Mouse (Mus musculus) midbrain, embryonic 11.5 days (tissue): ENCODE results near the gene Trio. TPM values are rescaled to one million over a fixed set of nuclear protein-coding genes. Genes with fewer than 3 reads are reported as not detected.

Experiments used
- ATAC-seq: fragments of 200-750 bp; cut with Nextera tagmentation; 2 replicates; pipeline ENCODE4 v1.8.0; 2017; ENCODE audit warnings: moderate TSS enrichment, moderate library complexity; ENCODE audit not compliant: low FRiP score
- DNase-seq: peaks from one replicate; pipeline ENCODE4 v3.0.0; 2015; ENCODE audit warnings: low spot score; ENCODE audit errors: missing footprints
- H3K27ac ChIP-seq: fragments of 300-500 bp; sonication (generic); 2 replicates; pipeline ENCODE4 v1.5.1; 2014; ENCODE audit warnings: low read depth, low read length
- H3K27me3 ChIP-seq: fragments of 300-500 bp; sonication (generic); 2 replicates; pipeline ENCODE4 v1.6.1; 2014; ENCODE audit warnings: mild to moderate bottlenecking, low read length, moderate library complexity, mixed read lengths; ENCODE audit not compliant: control insufficient read depth, insufficient read depth
- H3K36me3 ChIP-seq: fragments of 300-500 bp; sonication (generic); 2 replicates; pipeline ENCODE4 v1.6.1; 2014; ENCODE audit warnings: mild to moderate bottlenecking, low read length, moderate library complexity, mixed read lengths; ENCODE audit not compliant: control insufficient read depth, insufficient read depth
- H3K4me1 ChIP-seq: fragments of 300-500 bp; sonication (generic); 2 replicates; pipeline ENCODE4 v1.6.1; 2014; ENCODE audit warnings: low read length; ENCODE audit not compliant: control insufficient read depth, insufficient read depth
- H3K4me2 ChIP-seq: fragments of 300-500 bp; sonication (generic); 2 replicates; pipeline ENCODE4 v1.6.1; 2014; ENCODE audit warnings: mild to moderate bottlenecking, moderate library complexity
- H3K4me3 ChIP-seq: fragments of 300-500 bp; sonication (generic); 2 replicates; pipeline ENCODE4 v1.5.1; 2014; ENCODE audit warnings: low read depth, low read length
- H3K9ac ChIP-seq: fragments of 300-500 bp; sonication (generic); 2 replicates; pipeline ENCODE4 v1.6.1; 2014; ENCODE audit warnings: low read length
- H3K9me3 ChIP-seq: fragments of 300-500 bp; sonication (generic); 2 replicates; pipeline ENCODE4 v1.6.1; 2016; ENCODE audit warnings: low read length; ENCODE audit not compliant: control insufficient read depth
- WGBS: fragments of 180-500 bp; shearing (Covaris S2); extraction: QIAGEN DNeasy Blood & Tissue Kit; methylation state at CpG from one replicate; pipeline ENCODE4 v1.1.7; 2014; 5-methylcytosine and 5-hydroxymethylcytosine counted together
- polyA plus RNA-seq: library from polyadenylated mRNA; unstranded; fragments of >200 nt; fragmentation: Nextera tagmentation; extraction: Ambion mirVana; gene quantifications from 2 replicates; pipeline ENCODE4 v1.2.1, GENCODE M21; 2014

Gene Trio
- polyA plus RNA-seq, 1 experiment from 2014 or later, result 32.5 TPM

DNA sequence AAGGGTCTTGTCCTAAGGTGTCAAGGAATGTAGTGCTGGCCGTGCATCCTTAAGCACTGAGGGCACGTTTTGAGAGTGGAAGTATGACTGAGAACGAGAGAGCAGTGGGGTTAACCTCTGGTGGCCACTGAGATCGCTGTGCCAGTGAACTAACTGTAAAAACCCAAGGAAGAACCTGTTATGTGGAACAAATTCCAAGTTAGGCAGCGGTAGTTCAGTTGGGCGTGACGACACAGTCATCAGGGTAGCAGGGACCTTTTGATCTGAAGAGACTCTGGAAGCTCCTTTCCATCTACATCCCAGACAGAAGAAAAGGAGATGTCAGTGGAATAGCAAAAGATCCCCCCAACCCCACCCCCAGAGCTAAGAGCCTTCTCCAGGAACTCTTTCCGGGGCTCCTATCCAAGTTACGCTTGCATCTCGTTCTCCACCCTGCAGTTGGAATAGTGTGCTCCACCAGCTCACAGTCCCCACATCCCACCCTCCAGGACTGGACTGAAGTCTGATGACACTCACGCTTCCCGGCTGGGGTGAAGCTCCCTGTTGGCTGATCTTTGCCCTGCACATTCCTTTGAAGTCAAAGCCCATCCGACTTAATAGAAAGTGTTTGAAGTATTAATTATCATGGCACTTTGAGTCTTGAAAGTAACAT lies 38.6 kb upstream of the Trio start:
- no peaks in the 10 kb centered on the region for H3K36me3 ChIP-seq
- no peak overlapping the region for H3K4me3 ChIP-seq
- H3K9me3 ChIP-seq, result no peaks in the 10 kb centered on the region
- peaks cover under 1% of the 10 kb centered on the region; the same call in 1 of the 2 replicates for H3K27me3 ChIP-seq
- WGBS, result 47% methylated on average over 13 of the region's 13 CpGs
- no peak overlapping the region for H3K27ac ChIP-seq
- H3K9ac ChIP-seq, result no peak overlapping the region
- ATAC-seq (no peak), DNase-seq (no peak)
- H3K4me2 ChIP-seq, result no peak overlapping the region
- 0 out of 2 replicates have a peak, but pooled peaks cover 2% of the 10 kb centered on the region for H3K4me1 ChIP-seq

DNA sequence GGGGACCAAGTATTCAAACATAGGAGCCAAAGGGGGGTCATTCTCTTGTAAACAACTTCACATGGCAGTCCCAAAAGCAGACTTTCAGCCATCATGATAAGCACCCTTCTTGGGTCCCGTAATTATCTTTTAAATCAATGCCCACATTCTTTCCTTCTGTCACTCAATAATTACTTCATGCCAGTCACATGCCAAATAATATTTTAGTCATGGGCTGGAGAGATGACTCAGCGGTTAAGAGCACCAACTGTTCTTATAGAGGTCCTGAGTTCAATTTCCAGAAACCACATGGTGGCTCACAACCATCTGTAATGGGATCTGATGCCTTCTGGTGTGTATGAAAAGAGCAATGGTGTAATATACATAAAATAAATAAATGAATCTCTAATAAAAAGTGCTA lies 37.8 kb upstream of the Trio start:
- no peaks in the 10 kb centered on the region for H3K36me3 ChIP-seq
- H3K9ac ChIP-seq, result no peak overlapping the region
- H3K4me1 ChIP-seq, result 0 out of 2 replicates have a peak, but pooled peaks cover 2% of the 10 kb centered on the region
- peaks cover 4% of the 10 kb centered on the region; the same call in 1 of the 2 replicates for H3K27me3 ChIP-seq
- WGBS, result 96% methylated on average over 2 of the region's 2 CpGs
- ATAC-seq (no peak), DNase-seq (no peak)
- no peak overlapping the region for H3K4me2 ChIP-seq
- no peaks in the 10 kb centered on the region for H3K9me3 ChIP-seq
- H3K27ac ChIP-seq, result no peak overlapping the region
- no peak overlapping the region for H3K4me3 ChIP-seq

DNA sequence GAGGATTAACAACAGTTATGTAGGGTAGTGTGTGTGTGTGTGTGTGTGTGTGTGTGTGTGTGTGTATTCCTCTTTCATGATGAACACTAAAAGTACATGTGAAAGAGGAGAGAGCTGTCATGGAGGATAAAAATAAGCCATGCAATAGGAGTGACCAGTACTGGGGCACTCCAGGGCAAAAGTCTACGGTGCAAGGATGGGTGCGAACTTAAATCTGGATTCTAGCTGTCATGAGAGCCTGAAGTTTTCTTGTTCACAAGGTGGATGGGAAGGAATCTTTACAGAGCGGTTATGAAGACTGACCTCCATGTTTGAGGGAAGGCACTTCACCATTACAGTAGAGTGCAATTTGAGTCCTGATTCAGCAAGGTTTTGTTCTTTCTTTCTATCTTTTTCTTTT lies 36.4 kb upstream of the Trio start:
- DNase-seq (peak; percentile 64), ATAC-seq (no peak)
- Histone ChIP-seq H3K9ac (no peak overlapping the region), H3K36me3 (no peaks in the 10 kb centered on the region), H3K4me2 (no peak overlapping the region), H3K4me1 (peaks cover 7% of the 10 kb centered on the region; the same call in 1 of the 2 replicates), H3K27ac (no peak overlapping the region), H3K9me3 (no peaks in the 10 kb centered on the region), H3K4me3 (no peak overlapping the region), H3K27me3 (peaks cover 4% of the 10 kb centered on the region; the same call in 1 of the 2 replicates)
- WGBS, result 92% methylated on average over 3 of the region's 3 CpGs

DNA sequence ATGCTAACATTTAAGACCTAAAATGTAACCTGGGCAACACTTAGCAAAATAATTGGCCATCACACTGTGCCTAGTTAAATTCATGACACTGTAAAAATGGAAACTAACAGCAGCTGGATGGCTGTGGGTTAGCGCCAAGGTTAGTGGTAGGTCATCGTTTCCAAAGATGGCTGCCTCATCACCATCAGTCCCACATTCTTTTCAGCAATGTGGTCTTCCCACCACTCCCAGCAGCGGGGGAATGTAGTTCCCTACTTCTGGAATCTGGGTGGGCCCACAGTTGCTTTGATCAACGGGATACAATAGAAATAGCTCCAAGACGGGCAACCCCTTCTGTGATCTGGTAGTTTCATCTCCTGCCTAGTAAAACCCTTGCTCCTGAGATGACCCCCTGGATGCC lies 35.3 kb upstream of the Trio start:
- 73% methylated on average over 5 of the region's 5 CpGs for WGBS
- Histone ChIP-seq H3K4me1 (peaks cover 7% of the 10 kb centered on the region; the same call in 1 of the 2 replicates), H3K36me3 (no peaks in the 10 kb centered on the region), H3K27ac (no peak overlapping the region), H3K9ac (no peak overlapping the region), H3K4me3 (no peak overlapping the region), H3K4me2 (no peak overlapping the region), H3K9me3 (no peaks in the 10 kb centered on the region), H3K27me3 (peaks cover 8% of the 10 kb centered on the region; the same call in 1 of the 2 replicates)
- peak; percentile 80 for DNase-seq
- no peak for ATAC-seq

DNA sequence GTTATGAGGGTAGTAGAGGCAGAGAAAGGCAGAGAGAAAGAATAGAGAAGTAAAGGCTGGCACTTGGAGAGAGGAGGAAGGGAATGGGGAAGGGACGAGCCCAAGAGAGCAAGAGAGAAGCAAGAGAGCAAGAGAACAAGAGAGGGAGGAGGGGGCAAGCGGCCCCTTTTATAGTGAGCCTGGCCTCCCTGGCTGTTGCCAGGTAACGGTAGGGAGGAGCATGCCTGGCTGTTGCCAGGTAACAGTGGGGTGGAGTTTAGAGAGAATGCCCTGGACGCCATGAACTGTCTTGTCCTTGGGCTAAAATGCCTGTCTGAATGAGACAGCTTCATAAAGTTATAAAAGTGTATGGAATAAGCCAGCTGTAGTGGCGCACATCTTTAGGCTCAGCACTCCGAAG lies 34.8 kb upstream of the Trio start:
- ATAC-seq (peak; percentile 81), DNase-seq (peak; percentile 86)
- Histone ChIP-seq H3K4me2 (no peak overlapping the region), H3K27me3 (peaks cover 8% of the 10 kb centered on the region; the same call in 1 of the 2 replicates), H3K9ac (no peak overlapping the region), H3K27ac (no peak overlapping the region), H3K9me3 (no peaks in the 10 kb centered on the region), H3K4me3 (no peak overlapping the region), H3K4me1 (peaks cover 7% of the 10 kb centered on the region; the same call in 1 of the 2 replicates), H3K36me3 (no peaks in the 10 kb centered on the region)
- 27% methylated on average over 6 of the region's 6 CpGs for WGBS

DNA sequence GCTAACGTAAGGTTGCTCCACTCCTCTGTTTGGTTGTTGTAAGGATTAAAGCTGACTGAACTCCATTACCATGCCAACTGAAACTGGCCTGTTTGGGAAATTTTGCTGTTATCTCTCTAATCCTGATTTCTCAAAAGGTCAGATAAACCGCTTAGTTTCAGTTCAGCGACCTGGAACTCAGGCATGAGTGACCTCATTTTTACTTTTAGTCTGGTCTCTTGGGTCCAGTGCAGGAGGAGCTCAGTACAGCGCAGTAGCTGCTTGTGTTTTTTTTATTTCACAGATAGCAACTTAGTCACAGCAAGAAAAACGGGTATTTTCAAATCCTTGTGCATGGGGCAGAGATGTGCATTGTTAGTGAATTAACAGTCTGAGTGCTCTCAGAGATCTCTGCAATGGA lies 31.9 kb upstream of the Trio start:
- Histone ChIP-seq H3K27ac (no peak overlapping the region), H3K36me3 (no peaks in the 10 kb centered on the region), H3K4me2 (no peak overlapping the region), H3K9ac (no peak overlapping the region), H3K4me3 (no peak overlapping the region), H3K4me1 (peaks cover 5% of the 10 kb centered on the region; the same call in 1 of the 2 replicates), H3K9me3 (no peaks in the 10 kb centered on the region), H3K27me3 (peaks cover 11% of the 10 kb centered on the region)
- 13% methylated on average over 5 of the region's 5 CpGs for WGBS
- peak; percentile 90 for DNase-seq
- ATAC-seq, result 0 out of 2 replicates have a peak, but pooled peaks have one; percentile 12

DNA sequence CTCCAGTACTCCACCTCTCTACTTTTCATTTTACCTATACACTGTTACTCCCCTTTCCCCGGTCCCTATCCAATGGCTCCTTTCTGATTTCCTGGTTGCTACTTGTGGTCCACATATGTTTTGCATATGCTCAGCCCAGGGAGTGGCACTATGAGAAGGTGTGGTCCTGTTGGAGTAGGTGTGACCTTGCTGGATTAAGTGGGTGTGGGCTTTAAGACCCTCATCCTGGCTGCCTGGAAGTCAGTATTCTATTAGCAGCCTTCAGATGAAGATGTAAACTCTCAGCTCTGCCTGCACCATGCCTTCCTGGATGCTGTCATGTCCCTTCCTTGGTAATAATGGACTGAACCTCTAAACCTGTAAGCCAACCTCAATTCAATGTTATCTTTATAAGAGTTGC lies 29.1 kb upstream of the Trio start:
- no peak overlapping the region for H3K27ac ChIP-seq
- H3K27me3 ChIP-seq, result peaks cover 11% of the 10 kb centered on the region
- no peak overlapping the region for H3K4me3 ChIP-seq
- no peak for DNase-seq
- no peaks in the 10 kb centered on the region for H3K36me3 ChIP-seq
- H3K4me2 ChIP-seq, result no peak overlapping the region
- H3K9ac ChIP-seq, result no peak overlapping the region
- H3K4me1 ChIP-seq, result peaks cover 11% of the 10 kb centered on the region
- no peak for ATAC-seq
- 92% methylated on average over 1 of the region's 1 CpGs for WGBS
- H3K9me3 ChIP-seq, result no peaks in the 10 kb centered on the region

DNA sequence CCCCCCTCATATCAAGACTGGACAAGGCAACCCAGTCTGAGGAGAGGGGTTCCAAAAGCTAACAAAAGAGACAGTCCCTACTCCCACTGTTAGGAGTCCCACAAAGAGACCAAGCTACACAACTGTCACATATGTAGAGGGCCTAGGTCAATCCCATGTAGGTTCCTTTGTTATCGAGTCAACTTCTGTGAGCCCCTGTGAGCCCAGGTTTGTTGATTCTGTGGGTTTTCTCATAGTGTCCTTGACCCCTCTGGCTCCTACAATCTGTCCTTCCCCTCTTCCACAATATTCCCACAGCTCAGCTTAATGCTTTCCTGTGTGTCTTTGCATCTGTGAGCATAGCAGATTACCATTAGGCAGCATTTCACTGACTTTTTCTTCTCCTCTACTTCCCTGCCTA lies 28.5 kb upstream of the Trio start:
- Histone ChIP-seq H3K9me3 (no peaks in the 10 kb centered on the region; the same call in 1 of the 2 replicates), H3K4me1 (peaks cover 11% of the 10 kb centered on the region), H3K27ac (no peak overlapping the region), H3K4me3 (no peak overlapping the region), H3K4me2 (no peak overlapping the region), H3K9ac (no peak overlapping the region), H3K36me3 (no peaks in the 10 kb centered on the region), H3K27me3 (peaks cover 9% of the 10 kb centered on the region)
- ATAC-seq (no peak), DNase-seq (peak; percentile 92)
- WGBS, result 29% methylated on average over 1 of the region's 1 CpGs

DNA sequence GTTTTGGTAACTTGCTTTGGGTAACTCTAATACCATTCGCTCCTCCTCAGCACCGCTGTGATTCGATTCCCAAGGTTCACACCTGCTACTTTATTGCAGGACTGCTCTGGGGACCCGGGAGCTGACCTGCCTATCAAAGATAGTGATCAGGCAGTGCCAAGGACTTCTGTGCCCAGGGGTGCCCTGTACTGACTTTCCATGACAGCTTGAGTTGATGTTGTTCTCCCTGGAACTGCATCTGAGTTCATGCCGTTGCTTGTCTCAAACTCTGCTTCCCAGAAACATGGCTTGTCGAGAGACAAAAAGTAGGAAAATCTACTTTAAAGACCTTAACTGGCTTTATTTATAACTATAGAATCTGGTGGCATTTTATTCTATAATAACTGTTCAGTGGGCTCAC lies 27.6 kb upstream of the Trio start:
- 46% methylated on average over 6 of the region's 6 CpGs for WGBS
- DNase-seq, result peak; percentile 82
- Histone ChIP-seq H3K9me3 (no peaks in the 10 kb centered on the region; the same call in 1 of the 2 replicates), H3K4me1 (peaks cover 11% of the 10 kb centered on the region), H3K9ac (no peak overlapping the region), H3K27ac (no peak overlapping the region), H3K36me3 (no peaks in the 10 kb centered on the region), H3K4me3 (no peak overlapping the region), H3K4me2 (no peak overlapping the region), H3K27me3 (peaks cover 7% of the 10 kb centered on the region)
- no peak for ATAC-seq
